Mouse (Mus musculus) liver, embryonic 11.5 days (tissue): Measurements from ENCODE around the gene Gm9508. TPM values are rescaled to one million over a fixed set of nuclear protein-coding genes. Genes with fewer than 3 reads are reported as not detected.

ENCODE experiments used
- ATAC-seq: fragments of 200-750 bp; cut with Nextera tagmentation; replicated peaks from 2 replicates; pipeline ENCODE4 v1.8.0; 2017; ENCODE audit warnings: moderate number of reproducible peaks, mild to moderate bottlenecking, moderate TSS enrichment, moderate library complexity; ENCODE audit not compliant: low FRiP score
- DNase-seq: peaks from one replicate; pipeline ENCODE4 v3.0.0-alpha.2; 2017; ENCODE audit warnings: low spot score
- H3K27ac ChIP-seq: fragments of 300-500 bp; sonication (generic); 2 replicates; pipeline ENCODE4 v1.5.1; 2014; ENCODE audit warnings: mild to moderate bottlenecking, low read depth, low read length, control low read depth
- H3K27me3 ChIP-seq: fragments of 300-500 bp; sonication (generic); replicated peaks from 2 replicates; pipeline ENCODE4 v1.6.1; 2014; ENCODE audit warnings: low read length, mixed read lengths; ENCODE audit not compliant: control insufficient read depth, insufficient read depth
- H3K36me3 ChIP-seq: fragments of 300-500 bp; sonication (generic); 2 replicates; pipeline ENCODE4 v1.6.1; 2014; ENCODE audit warnings: mild to moderate bottlenecking, low read length, moderate library complexity, mixed read lengths; ENCODE audit not compliant: control insufficient read depth, insufficient read depth
- H3K4me1 ChIP-seq: fragments of 300-500 bp; sonication (generic); replicated peaks from 2 replicates; pipeline ENCODE4 v1.6.1; 2014; ENCODE audit warnings: low read length, mixed read lengths; ENCODE audit not compliant: control insufficient read depth, insufficient read depth
- H3K4me2 ChIP-seq: fragments of 300-500 bp; sonication (generic); 2 replicates; pipeline ENCODE4 v1.6.1; 2014; ENCODE audit warnings: mild to moderate bottlenecking, control low read depth, moderate library complexity
- H3K4me3 ChIP-seq: fragments of 300-500 bp; sonication (generic); 2 replicates; pipeline ENCODE4 v1.5.1; 2014; ENCODE audit warnings: low read depth, low read length, control low read depth
- H3K9ac ChIP-seq: fragments of 300-500 bp; sonication (generic); 2 replicates; pipeline ENCODE4 v1.6.1; 2014; ENCODE audit warnings: low read depth, low read length, control low read depth
- H3K9me3 ChIP-seq: fragments of 300-500 bp; sonication (generic); 2 replicates; pipeline ENCODE4 v1.6.1; 2016; ENCODE audit warnings: low read length, inconsistent platforms, mixed read lengths; ENCODE audit not compliant: control insufficient read depth
- WGBS: fragments of 180-500 bp; shearing (Covaris S2); extraction: QIAGEN DNeasy Blood & Tissue Kit; methylation state at CpG from one replicate; pipeline ENCODE4 v1.1.7; 2014; 5-methylcytosine and 5-hydroxymethylcytosine counted together
- polyA plus RNA-seq: library from polyadenylated mRNA; unstranded; fragments of >200 nt; fragmentation: Nextera tagmentation; extraction: Ambion mirVana; gene quantifications from 2 replicates; pipeline ENCODE4 v1.2.1, GENCODE M21; 2014

Gene Gm9508
- polyA plus RNA-seq, 1 experiment from 2014 or later, result not detected

GRCm38 (mm10) chr10:77682994-77683393, 14.0 kb downstream of the Gm9508 start:
- Histone ChIP-seq H3K27me3 (peaks cover 70% of the 10 kb centered on the region), H3K4me2 (no peak overlapping the region), H3K4me1 (no peaks in the 10 kb centered on the region), H3K9ac (no peak overlapping the region), H3K9me3 (no peaks in the 10 kb centered on the region), H3K36me3 (no peaks in the 10 kb centered on the region), H3K4me3 (no peak overlapping the region), H3K27ac (no peak overlapping the region)
- WGBS, result 68% methylated on average over 7 of the region's 7 CpGs
- DNase-seq, result no peak
- no peak for ATAC-seq

- Histone ChIP-seq H3K27me3 (peaks cover 52% of the 10 kb centered on the region), H3K4me3 (peak overlapping the region; percentile 22; the same call in 1 of the 2 replicates), H3K4me1 (no peaks in the 10 kb centered on the region; the same call in 1 of the 2 replicates), H3K27ac (no peak overlapping the region), H3K36me3 (no peaks in the 10 kb centered on the region), H3K4me2 (peak overlapping the region; percentile 51), H3K9ac (no peak overlapping the region), H3K9me3 (no peaks in the 10 kb centered on the region)
- WGBS, result 4% methylated on average over 35 of the region's 35 CpGs
- DNase-seq, result no peak
- no peak for ATAC-seq
Measured at GRCm38 (mm10) chr10:77677562-77677961, 19.5 kb downstream of the Gm9508 start.

- H3K4me1 ChIP-seq, result peaks cover 6% of the 10 kb centered on the region
- H3K27ac ChIP-seq, result no peak overlapping the region
- DNase-seq (no peak), ATAC-seq (no peak)
- no peaks in the 10 kb centered on the region for H3K36me3 ChIP-seq
- peaks cover 39% of the 10 kb centered on the region for H3K27me3 ChIP-seq
- H3K9me3 ChIP-seq, result no peaks in the 10 kb centered on the region
- no peak overlapping the region for H3K4me3 ChIP-seq
- 55% methylated on average over 13 of the region's 13 CpGs for WGBS
- H3K9ac ChIP-seq, result no peak overlapping the region
- H3K4me2 ChIP-seq, result no peak overlapping the region
Measured at GRCm38 (mm10) chr10:77673765-77674164, 23.3 kb downstream of the Gm9508 start.

GRCm38 (mm10) chr10:77671519-77671918, 25.5 kb downstream of the Gm9508 start:
- peaks cover 6% of the 10 kb centered on the region for H3K4me1 ChIP-seq
- H3K27ac ChIP-seq, result peak overlapping the region; percentile 54

GRCm38 (mm10) chr10:77670710-77671109, 26.3 kb downstream of the Gm9508 start:
- peak overlapping the region; percentile 54 for H3K27ac ChIP-seq
- H3K4me3 ChIP-seq, result no peak overlapping the region
- peaks cover 14% of the 10 kb centered on the region for H3K27me3 ChIP-seq
- ATAC-seq (no peak), DNase-seq (no peak)
- WGBS, result 75% methylated on average over 4 of the region's 4 CpGs
- H3K36me3 ChIP-seq, result no peaks in the 10 kb centered on the region
- no peak overlapping the region for H3K9ac ChIP-seq
- no peak overlapping the region for H3K4me2 ChIP-seq
- H3K4me1 ChIP-seq, result peaks cover 6% of the 10 kb centered on the region
- no peaks in the 10 kb centered on the region for H3K9me3 ChIP-seq

More at GRCm38 (mm10) chr10:77671519-77671918, 25.5 kb downstream of the Gm9508 start:
- DNase-seq (no peak), ATAC-seq (peak; percentile 94)
- peaks cover 18% of the 10 kb centered on the region for H3K27me3 ChIP-seq
- no peaks in the 10 kb centered on the region for H3K36me3 ChIP-seq
- H3K4me2 ChIP-seq, result peak overlapping the region; percentile 23
- H3K4me3 ChIP-seq, result no peak overlapping the region
- WGBS, result 9% methylated on average over 4 of the region's 4 CpGs
- H3K9ac ChIP-seq, result no peak overlapping the region
- H3K9me3 ChIP-seq, result no peaks in the 10 kb centered on the region

GRCm38 (mm10) chr10:77667402-77667801, 29.6 kb downstream of the Gm9508 start:
- Histone ChIP-seq H3K27ac (no peak overlapping the region), H3K27me3 (peaks cover 23% of the 10 kb centered on the region), H3K9ac (no peak overlapping the region), H3K4me1 (peaks cover 6% of the 10 kb centered on the region; the same call in 1 of the 2 replicates), H3K4me3 (no peak overlapping the region), H3K36me3 (no peaks in the 10 kb centered on the region), H3K9me3 (no peaks in the 10 kb centered on the region), H3K4me2 (no peak overlapping the region)
- WGBS, result 65% methylated on average over 4 of the region's 4 CpGs
- ATAC-seq, result no peak
- no peak for DNase-seq

- Histone ChIP-seq H3K9ac (no peak overlapping the region), H3K27me3 (peaks cover 23% of the 10 kb centered on the region), H3K9me3 (no peaks in the 10 kb centered on the region), H3K4me2 (no peak overlapping the region), H3K27ac (no peak overlapping the region), H3K36me3 (no peaks in the 10 kb centered on the region), H3K4me3 (no peak overlapping the region), H3K4me1 (peaks cover 6% of the 10 kb centered on the region; the same call in 1 of the 2 replicates)
- DNase-seq (no peak), ATAC-seq (no peak)
- 82% methylated on average over 8 of the region's 8 CpGs for WGBS
Measured at GRCm38 (mm10) chr10:77666342-77666741, 30.7 kb downstream of the Gm9508 start.

- ATAC-seq, result no peak
- no peak overlapping the region for H3K9ac ChIP-seq
Measured at GRCm38 (mm10) chr10:77663949-77664665, 32.9 kb downstream of the Gm9508 start.

More at GRCm38 (mm10) chr10:77663949-77664665, 32.9 kb downstream of the Gm9508 start:
- Histone ChIP-seq H3K27me3 (peaks cover 23% of the 10 kb centered on the region), H3K27ac (no peak overlapping the region), H3K4me3 (no peak overlapping the region), H3K4me2 (no peak overlapping the region), H3K36me3 (no peaks in the 10 kb centered on the region), H3K9me3 (no peaks in the 10 kb centered on the region), H3K4me1 (no peaks in the 10 kb centered on the region)
- WGBS, result 37% methylated on average over 43 of the region's 43 CpGs
- no peak for DNase-seq
